Mouse (Mus musculus) MEL (cell line): ENCODE results near the gene Txn2. TPM values are rescaled to one million over a fixed set of nuclear protein-coding genes. Genes with fewer than 3 reads are reported as not detected.

Experiments used
- DNase-seq: peaks from one replicate; pipeline ENCODE4 v3.0.0; 2011; ENCODE audit warnings: low read depth, low spot score
- H3K27ac ChIP-seq: 2 replicates; pipeline ENCODE4 v1.5.1; 2012; ENCODE audit warnings: low read depth, mild to moderate bottlenecking, control low read depth, low read length, moderate library complexity; ENCODE audit not compliant: control insufficient read depth
- H3K27me3 ChIP-seq, 2 experiments: fragments of 150-350 bp in 1 of 2; sonication (generic) in 1 of 2; 2 replicates each; pipeline ENCODE4 v1.6.1; 2012; ENCODE audit warnings: low read length in 2 of 2, mild to moderate bottlenecking in 2 of 2, improper control_type of control experiment in 1 of 2, moderate library complexity in 1 of 2; ENCODE audit not compliant: insufficient read depth in 2 of 2, control insufficient read depth in 1 of 2
- H3K36me3 ChIP-seq, 2 experiments: 2 replicates each; pipeline ENCODE4 v1.6.1; 2012 to 2014; ENCODE audit warnings: low read length in 2 of 2, improper control_type of control experiment in 1 of 2, inconsistent platforms in 1 of 2, mild to moderate bottlenecking in 1 of 2; ENCODE audit not compliant: insufficient read depth in 2 of 2, control insufficient read depth in 1 of 2
- H3K4me1 ChIP-seq, 2 experiments: fragments of 150-350 bp in 1 of 2; sonication (generic) in 1 of 2; 2 replicates each; pipeline ENCODE4 v1.6.1; 2012; ENCODE audit warnings: low read length in 2 of 2, improper control_type of control experiment in 1 of 2, mild to moderate bottlenecking in 1 of 2; ENCODE audit not compliant: insufficient read depth in 2 of 2, control insufficient read depth in 1 of 2
- H3K4me3 ChIP-seq, 2 experiments: fragments of 150-350 bp in 1 of 2; sonication (generic) in 1 of 2; 2 replicates each; pipeline ENCODE4 v1.5.1; 2012; ENCODE audit warnings: low read depth in 2 of 2, low read length in 2 of 2, mild to moderate bottlenecking in 2 of 2, moderate library complexity in 2 of 2, control low read depth in 1 of 2, improper control_type of control experiment in 1 of 2; ENCODE audit not compliant: control insufficient read depth in 1 of 2, insufficient read depth in 1 of 2
- H3K79me2 ChIP-seq: 2 replicates; pipeline ENCODE4 v1.6.1; 2012; ENCODE audit warnings: mild to moderate bottlenecking, low read length, moderate library complexity; ENCODE audit not compliant: control insufficient read depth, poor library complexity, insufficient read depth
- H3K9ac ChIP-seq: 2 replicates; pipeline ENCODE4 v1.6.1; 2012; ENCODE audit warnings: low read depth, mild to moderate bottlenecking, control low read depth, low read length, moderate library complexity; ENCODE audit not compliant: control insufficient read depth, poor library complexity, severe bottlenecking
- H3K9me3 ChIP-seq: fragments of 150-350 bp; sonication (generic); replicated peaks from 2 replicates; pipeline ENCODE4 v1.6.1; 2012; ENCODE audit warnings: mild to moderate bottlenecking, low read length, improper control_type of control experiment, moderate library complexity; ENCODE audit not compliant: insufficient read depth
- BHLHE40 ChIP-seq: IDR thresholded peaks from 2 replicates; pipeline ENCODE4 v1.6.1; 2012; ENCODE audit warnings: low read depth, mild to moderate bottlenecking, inconsistent platforms, low read length, improper control_type of control experiment, borderline replicate concordance
- ELF1 ChIP-seq: IDR thresholded peaks from 2 replicates; pipeline ENCODE4 v1.6.1; 2014; ENCODE audit warnings: low read depth, mild to moderate bottlenecking, inconsistent platforms, low read length, improper control_type of control experiment, moderate library complexity
- JUND ChIP-seq: IDR thresholded peaks from 2 replicates; pipeline ENCODE4 v1.6.1; 2011; ENCODE audit warnings: low read depth, mild to moderate bottlenecking, improper control_type of control experiment, low read length
- MXI1 ChIP-seq: IDR thresholded peaks from 2 replicates; pipeline ENCODE4 v1.6.1; 2011; ENCODE audit warnings: mild to moderate bottlenecking, low read depth, low read length, improper control_type of control experiment
- MYC ChIP-seq: IDR thresholded peaks from 2 replicates; pipeline ENCODE4 v1.6.1; 2011; ENCODE audit warnings: low read depth, mild to moderate bottlenecking, low read length, improper control_type of control experiment, moderate library complexity
- NELFE ChIP-seq: IDR thresholded peaks from 2 replicates; pipeline ENCODE4 v1.6.1; 2011; ENCODE audit warnings: low read depth, low read length, improper control_type of control experiment
- POLR2AphosphoS2 ChIP-seq: IDR thresholded peaks from 2 replicates; pipeline ENCODE4 v1.6.1; 2011; ENCODE audit warnings: low read length, improper control_type of control experiment
- POLR2AphosphoS5 ChIP-seq: IDR thresholded peaks from 2 replicates; pipeline ENCODE4 v1.6.1; 2012; ENCODE audit warnings: low read depth, borderline replicate concordance, mild to moderate bottlenecking, inconsistent platforms, low read length, moderate library complexity, mixed read lengths
- RAD21 ChIP-seq: IDR thresholded peaks from 2 replicates; pipeline ENCODE4 v1.6.1; 2011; ENCODE audit warnings: mild to moderate bottlenecking, low read depth, low read length, improper control_type of control experiment
- RCOR1 ChIP-seq: IDR thresholded peaks from 2 replicates; pipeline ENCODE4 v1.6.1; 2012; ENCODE audit warnings: low read depth, mild to moderate bottlenecking, inconsistent platforms, low read length, improper control_type of control experiment
- UBTF ChIP-seq: IDR thresholded peaks from 2 replicates; pipeline ENCODE4 v1.6.1; 2012; ENCODE audit warnings: low read depth, mild to moderate bottlenecking, inconsistent platforms, low read length, improper control_type of control experiment, moderate library complexity, borderline replicate concordance; ENCODE audit not compliant: insufficient read depth
- ZMIZ1 ChIP-seq: IDR thresholded peaks from 2 replicates; pipeline ENCODE4 v1.6.1; 2012; ENCODE audit warnings: low read depth, mild to moderate bottlenecking, inconsistent platforms, low read length, improper control_type of control experiment, moderate library complexity
- polyA plus RNA-seq, 2 experiments: library from polyadenylated mRNA; stranded (reverse) in 1 of 2; unstranded in 1 of 2; fragments of >175 nt in 1 of 2; fragments of >200 nt in 1 of 2; gene quantifications; 2 replicates each; pipeline versions ENCODE4 v1.2.1 to v1.2.4; 2012; ENCODE audit warnings: low replicate concordance in 2 of 2, low read depth in 1 of 2; ENCODE audit not compliant: insufficient read length in 2 of 2, insufficient read depth in 1 of 2, missing spikeins in 1 of 2
- total RNA-seq: library from RNA; depleted of rRNA; stranded (reverse); fragments of 300-350 nt; gene quantifications from 2 replicates; pipeline ENCODE4 v1.2.3, GENCODE M21; 2012

The Txn2 gene
- total and polyA plus RNA-seq, 3 experiments = 114 to 416 (median 207) TPM

DNA sequence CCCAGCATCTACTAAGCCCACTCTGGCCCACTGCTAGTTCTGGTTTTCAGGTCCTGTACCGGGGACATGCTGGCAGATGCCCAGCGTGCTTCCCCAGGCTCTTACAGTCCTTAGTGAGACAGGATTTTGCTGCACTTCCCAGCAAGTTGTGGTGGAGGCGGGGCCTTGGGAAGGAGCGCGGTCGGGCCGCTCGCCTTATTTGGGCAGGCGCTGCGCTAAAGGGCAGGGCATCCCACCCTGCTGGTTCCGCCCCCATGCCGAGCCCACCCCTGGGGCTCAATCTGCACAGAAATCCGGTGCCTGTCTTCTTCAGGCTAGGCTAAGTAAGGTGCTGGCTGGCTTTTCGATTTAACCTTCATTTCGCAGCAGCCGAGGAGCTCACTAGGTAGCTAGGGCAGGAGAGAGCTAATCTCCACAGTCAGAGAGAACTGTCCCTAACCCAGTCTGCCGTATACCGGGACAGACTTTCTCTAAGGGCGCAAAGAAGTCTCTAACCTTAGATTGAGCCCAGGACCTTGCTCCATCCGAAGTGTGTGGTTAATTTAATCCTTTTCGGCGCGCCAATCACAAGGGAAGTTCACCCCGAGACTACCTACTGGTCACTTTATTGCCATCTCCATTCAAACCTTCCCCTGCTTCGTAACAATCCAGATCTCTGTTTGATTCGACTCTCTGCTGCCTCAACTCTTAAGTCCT, 23.4 kb downstream of the Txn2 start:
- Histone ChIP-seq H3K27me3 (no peaks in the 10 kb centered on the region), H3K27ac (no peak overlapping the region), H3K79me2 (no peaks in the 10 kb centered on the region), H3K9me3 (no peaks in the 10 kb centered on the region), H3K9ac (peak overlapping the region; percentile 27), H3K36me3 (peaks cover 0 to 6% of the 10 kb centered on the region in 2 experiments; a peak in 2 of 4 replicates), H3K4me3 (peak overlapping the region; percentile 44 to 51), H3K4me1 (peaks cover 0 to 12% of the 10 kb centered on the region in 2 experiments; a peak in 3 of 4 replicates)
- peak; percentile 63 for DNase-seq
- no peak for TF ChIP-seq NELFE
- TF ChIP-seq MXI1 = 0 out of 2 replicates have a peak, but pooled peaks have one; percentile 25

DNA sequence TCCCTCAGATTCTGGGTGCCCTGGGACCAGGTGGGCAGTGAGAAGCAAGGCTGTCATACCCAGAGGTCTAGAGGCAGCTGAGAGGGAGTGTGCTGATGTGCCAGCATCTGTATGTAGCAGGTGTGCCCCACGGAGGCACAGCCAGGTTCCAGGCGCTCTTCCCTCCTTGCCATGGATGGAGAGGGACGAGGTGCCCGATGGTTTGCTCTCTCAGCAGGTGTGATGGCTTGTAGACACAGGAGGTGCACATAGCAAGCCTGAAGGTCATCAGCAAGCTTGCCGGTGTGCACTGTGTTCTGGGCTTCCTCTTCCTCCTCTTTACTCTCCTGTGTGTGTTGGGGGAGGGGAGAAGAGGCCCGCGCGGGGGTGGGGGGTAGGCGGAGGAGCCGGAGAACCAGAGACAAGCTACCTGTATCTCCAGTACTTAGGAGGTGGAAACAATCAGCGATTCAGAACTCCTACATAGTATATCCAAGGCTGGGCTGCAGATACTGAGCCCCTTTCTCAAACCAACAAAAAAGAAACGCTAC, 24.4 kb downstream of the Txn2 start:
- Histone ChIP-seq H3K79me2 (no peaks in the 10 kb centered on the region), H3K9ac (peak overlapping the region; percentile 42; the same call in 1 of the 2 replicates), H3K4me3 (peak overlapping the region; percentile 44 to 51), H3K9me3 (no peaks in the 10 kb centered on the region), H3K27me3 (no peaks in the 10 kb centered on the region), H3K27ac (no peak overlapping the region), H3K4me1 (peaks cover 0 to 12% of the 10 kb centered on the region in 2 experiments; a peak in 3 of 4 replicates), H3K36me3 (peaks cover 0 to 6% of the 10 kb centered on the region in 2 experiments; a peak in 2 of 4 replicates)
- DNase-seq = peak; percentile 43
- TF ChIP-seq RCOR1 (no peak), JUND (no peak), ELF1 (0 out of 2 replicates have a peak, but pooled peaks have one; percentile 13), RAD21 (no peak)

DNA sequence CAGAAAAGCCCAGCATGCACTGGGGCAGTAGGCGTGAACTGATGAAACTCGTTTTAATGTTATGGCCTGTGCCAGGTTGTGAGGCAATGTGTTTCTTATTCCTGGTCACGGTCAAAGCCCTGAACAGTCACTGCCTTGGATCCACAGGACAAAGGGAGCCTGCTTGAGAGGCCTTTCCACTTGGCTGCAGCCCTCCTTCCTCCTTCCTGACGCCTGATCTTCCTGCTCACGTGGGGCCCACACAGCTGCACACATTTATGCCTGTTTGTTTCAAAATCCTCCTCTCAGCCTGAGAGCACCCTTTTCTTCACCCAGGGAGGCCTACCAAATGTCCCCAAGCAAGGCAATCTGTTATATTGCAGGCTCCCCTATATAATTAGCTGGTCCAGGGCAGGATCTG, 25.6 kb downstream of the Txn2 start:
- Histone ChIP-seq H3K9ac (no peak overlapping the region), H3K79me2 (no peaks in the 10 kb centered on the region), H3K27ac (no peak overlapping the region), H3K4me3 (no peak overlapping the region), H3K27me3 (no peaks in the 10 kb centered on the region), H3K4me1 (peaks cover 0 to 12% of the 10 kb centered on the region in 2 experiments; a peak in 3 of 4 replicates), H3K36me3 (peaks cover 0 to 6% of the 10 kb centered on the region in 2 experiments; a peak in 2 of 4 replicates), H3K9me3 (no peaks in the 10 kb centered on the region)
- TF ChIP-seq BHLHE40 = no peak
- no peak for TF ChIP-seq MYC
- no peak for TF ChIP-seq POLR2AphosphoS2
- no peak for TF ChIP-seq UBTF
- TF ChIP-seq POLR2AphosphoS5 = no peak
- TF ChIP-seq ZMIZ1 = no peak
- no peak for DNase-seq
